Mouse (Mus musculus): ENCODE data around the gene Dach1.

DNA sequence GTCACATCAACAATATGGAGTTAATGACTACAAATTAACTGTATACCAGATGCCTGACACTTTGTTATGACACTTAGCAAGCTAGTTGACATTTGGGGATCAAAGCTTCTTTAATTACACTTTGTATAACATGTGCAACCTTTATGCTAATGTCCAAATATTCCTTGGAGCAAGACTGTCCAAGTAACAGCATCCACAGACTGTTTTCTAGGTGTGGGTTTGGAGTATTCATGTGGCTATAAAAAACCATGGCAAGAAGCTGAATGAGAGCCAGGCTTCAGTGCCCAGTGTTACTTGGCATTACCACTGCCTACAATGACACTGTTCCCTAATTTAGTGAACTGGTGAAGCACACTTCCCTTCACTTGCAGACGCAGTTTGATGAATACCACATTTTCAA lies 46.5 kb downstream of the Dach1 start:
- TF ChIP-seq EP300 (IDR thresholded peaks at IDR 0.05; ENCODE audit: low read depth), result no peak
- no peak for TF ChIP-seq CTCF (IDR thresholded peaks at IDR 0.05; ENCODE audit: low read depth)

Measured in liver, embryonic 14.5 days (tissue).